Mouse (Mus musculus) liver, embryonic 16.5 days (tissue): ENCODE results near the gene Rps26. TPM values are rescaled to one million over a fixed set of nuclear protein-coding genes. Genes with fewer than 3 reads are reported as not detected.
"Not testable (repeated sequence)": the region's sequence is repeated elsewhere in the genome, so short reads cannot be mapped to it uniquely, and the experiment has no call there.

ENCODE experiments used
- ATAC-seq: fragments of 200-750 bp; cut with Nextera tagmentation; 2 replicates; pipeline ENCODE4 v1.8.0; 2017; ENCODE audit warnings: low read depth, mild to moderate bottlenecking, moderate number of reproducible peaks, moderate library complexity
- H3K27ac ChIP-seq: fragments of 300-500 bp; sonication (generic); 2 replicates; pipeline ENCODE4 v1.5.1; 2014; ENCODE audit warnings: mild to moderate bottlenecking, low read length
- H3K27me3 ChIP-seq: fragments of 300-500 bp; sonication (generic); 2 replicates; pipeline ENCODE4 v1.6.1; 2014; ENCODE audit warnings: low read depth, low read length, mixed read lengths; ENCODE audit not compliant: control insufficient read depth, insufficient read depth
- H3K36me3 ChIP-seq: fragments of 300-500 bp; sonication (generic); 2 replicates; pipeline ENCODE4 v1.6.1; 2014; ENCODE audit warnings: mild to moderate bottlenecking; ENCODE audit not compliant: control insufficient read depth, insufficient read depth
- H3K4me1 ChIP-seq: fragments of 300-500 bp; sonication (generic); 2 replicates; pipeline ENCODE4 v1.6.1; 2014; ENCODE audit warnings: low read depth, low read length, mixed read lengths; ENCODE audit not compliant: control insufficient read depth
- H3K4me2 ChIP-seq: fragments of 300-500 bp; sonication (generic); 2 replicates; pipeline ENCODE4 v1.6.1; 2014; ENCODE audit warnings: low read depth, low read length, mixed read lengths
- H3K4me3 ChIP-seq: fragments of 300-500 bp; sonication (generic); 2 replicates; pipeline ENCODE4 v1.5.1; 2014; ENCODE audit warnings: low read depth, mild to moderate bottlenecking, low read length
- H3K9ac ChIP-seq: fragments of 300-500 bp; sonication (generic); 2 replicates; pipeline ENCODE4 v1.6.1; 2014; ENCODE audit warnings: low read depth, low read length
- H3K9me3 ChIP-seq: fragments of 300-500 bp; sonication (generic); replicated peaks from 2 replicates; pipeline ENCODE4 v1.6.1; 2016; ENCODE audit warnings: low read length; ENCODE audit not compliant: control insufficient read depth
- WGBS: fragments of 180-500 bp; shearing (Covaris S2); extraction: QIAGEN DNeasy Blood & Tissue Kit; methylation state at CpG from one replicate; pipeline ENCODE4 v1.1.7; 2014; ENCODE audit not compliant: insufficient replicate concordance; 5-methylcytosine and 5-hydroxymethylcytosine counted together
- polyA plus RNA-seq: library from polyadenylated mRNA; unstranded; fragments of >200 nt; fragmentation: Nextera tagmentation; extraction: Ambion mirVana; gene quantifications from 2 replicates; pipeline ENCODE4 v1.2.1, GENCODE M21; 2015

Rps26 gene
- polyA plus RNA-seq, 1 experiment from 2014 or later: 301 TPM

DNA sequence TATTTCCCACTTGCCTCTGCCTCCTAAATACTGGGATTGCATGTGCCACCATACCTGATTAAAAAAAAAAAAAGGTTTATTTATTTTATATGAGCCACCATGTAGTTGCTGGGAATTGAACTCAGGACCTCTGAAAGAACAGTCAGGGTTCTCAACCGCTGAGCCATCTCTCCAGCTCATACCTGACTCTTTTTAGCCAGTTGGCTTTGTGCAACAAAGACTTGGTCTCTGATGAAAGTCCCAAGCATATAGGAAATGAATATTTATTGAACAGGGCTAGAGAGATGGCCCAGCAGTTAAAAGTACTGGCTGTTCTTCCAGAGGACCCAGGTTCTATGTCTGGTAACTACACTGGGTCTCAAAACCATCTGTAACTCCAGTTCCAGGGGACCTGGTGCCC is 8.0 kb downstream of the Rps26 start:
- no peak overlapping the region for H3K9ac ChIP-seq
- no peaks in the 10 kb centered on the region; the same call in 1 of the 2 replicates for H3K27me3 ChIP-seq
- H3K27ac ChIP-seq: no peak overlapping the region
- no peaks in the 10 kb centered on the region for H3K4me1 ChIP-seq
- no peak for ATAC-seq
- H3K4me2 ChIP-seq: no peak overlapping the region
- no peaks in the 10 kb centered on the region; the same call in 1 of the 2 replicates for H3K36me3 ChIP-seq
- WGBS: 76% methylated on average over 1 of the region's 1 CpGs
- no peak overlapping the region for H3K4me3 ChIP-seq
- H3K9me3 ChIP-seq: no peaks in the 10 kb centered on the region

DNA sequence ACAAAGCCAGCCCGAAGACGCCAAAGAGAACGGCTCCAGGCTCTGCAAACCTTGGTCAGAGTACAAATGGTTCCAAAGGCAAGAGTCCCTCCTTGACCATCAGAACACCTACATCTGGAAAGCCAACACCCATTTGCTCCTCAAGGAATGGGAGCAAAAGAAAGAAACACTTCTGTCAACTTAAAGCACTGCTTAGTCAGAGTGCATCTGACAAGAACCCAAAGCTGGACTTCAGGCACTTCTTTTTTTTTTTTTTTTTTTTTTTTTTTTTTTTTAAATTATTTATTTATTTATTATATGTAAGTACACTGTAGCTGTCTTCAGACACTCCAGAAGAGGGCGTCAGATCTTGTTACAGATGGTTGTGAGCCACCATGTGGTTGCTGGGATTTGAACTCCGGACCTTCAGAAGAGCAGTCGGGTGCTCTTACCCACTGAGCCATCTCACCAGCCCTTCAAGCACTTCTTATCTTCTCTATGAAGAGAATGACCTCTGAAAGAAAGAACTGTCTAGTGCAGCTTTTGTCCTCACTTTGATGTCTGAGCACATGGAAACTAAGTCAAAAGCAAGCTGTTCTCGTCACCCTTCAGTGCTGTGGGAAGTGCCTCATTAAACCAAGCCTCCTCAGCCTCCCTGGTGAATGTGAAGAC is 10.6 kb downstream of the Rps26 start:
- WGBS: 68% methylated on average over 6 of the region's 7 CpGs
- ATAC-seq, H3K4me2 ChIP-seq, H3K9me3 ChIP-seq, H3K4me3 ChIP-seq, H3K4me1 ChIP-seq, H3K36me3 ChIP-seq, H3K27ac ChIP-seq, H3K27me3 ChIP-seq, H3K9ac ChIP-seq: not testable (repeated sequence)

DNA sequence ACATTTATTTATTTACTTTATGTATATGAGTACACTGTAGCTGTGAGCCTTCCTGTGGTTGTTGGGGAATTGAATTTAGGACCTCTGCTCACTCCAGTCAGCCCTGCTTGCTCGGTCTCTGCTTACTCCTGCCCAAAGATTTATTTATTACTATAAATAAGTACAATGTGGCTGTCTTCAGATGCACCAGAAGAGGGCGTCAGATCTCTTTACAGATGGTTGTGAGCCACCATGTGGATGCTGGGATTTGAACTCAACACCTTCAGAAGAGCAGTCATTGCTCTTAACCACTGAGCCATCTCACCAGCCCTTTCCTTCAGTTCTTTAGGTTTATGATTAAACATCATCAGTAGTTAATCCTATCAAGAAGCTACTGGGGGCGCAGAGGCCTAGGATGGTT is 11.6 kb downstream of the Rps26 start:
- Histone ChIP-seq H3K27me3 (no peaks in the 10 kb centered on the region; the same call in 1 of the 2 replicates), H3K4me1 (peaks cover 3% of the 10 kb centered on the region), H3K4me3 (no peak overlapping the region), H3K36me3 (no peaks in the 10 kb centered on the region), H3K27ac (no peak overlapping the region), H3K9ac (no peak overlapping the region), H3K9me3 (no peaks in the 10 kb centered on the region), H3K4me2 (no peak overlapping the region)
- WGBS: 44% methylated on average over 3 of the region's 3 CpGs
- no peak for ATAC-seq

DNA sequence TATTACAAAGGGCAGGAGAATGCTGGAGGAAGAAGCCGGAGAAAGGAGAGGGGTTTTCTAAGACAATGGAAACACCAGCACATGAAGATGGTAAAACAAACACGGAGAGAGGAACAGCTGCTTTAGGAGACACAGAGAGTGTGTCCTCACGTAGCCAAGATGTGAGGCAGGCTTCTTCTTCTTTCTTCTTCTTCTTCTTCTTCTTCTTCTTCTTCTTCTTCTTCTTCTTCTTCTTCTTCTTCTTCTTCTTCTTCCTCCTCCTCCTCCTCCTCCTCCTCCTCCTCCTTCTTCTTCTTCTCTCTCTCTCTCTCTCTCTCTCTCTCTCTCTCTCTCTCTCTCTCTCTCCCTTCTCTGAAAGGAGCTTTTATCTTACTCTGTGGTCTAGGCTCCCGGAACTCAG is 12.7 kb downstream of the Rps26 start:
- not testable (repeated sequence) for H3K4me2 ChIP-seq, H3K4me1 ChIP-seq, ATAC-seq, H3K27ac ChIP-seq, H3K4me3 ChIP-seq, H3K36me3 ChIP-seq, H3K27me3 ChIP-seq, H3K9me3 ChIP-seq, H3K9ac ChIP-seq
- WGBS: 34% methylated on average over 4 of the region's 4 CpGs

DNA sequence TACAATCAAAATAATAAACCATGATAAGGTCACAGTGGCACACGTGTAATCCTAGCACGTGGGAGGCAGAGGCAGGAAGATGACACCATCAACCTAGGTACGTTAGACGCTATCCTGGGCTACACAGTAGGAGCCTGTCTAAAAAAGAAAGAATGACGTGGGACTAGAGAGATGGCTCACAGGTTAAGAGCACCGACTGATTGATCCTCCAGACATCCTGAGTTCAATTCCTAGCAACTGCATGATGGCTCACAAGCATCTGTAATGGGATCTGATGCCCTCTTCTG is 13.4 kb downstream of the Rps26 start:
- H3K4me2 ChIP-seq: peak overlapping the region; percentile 39; the same call in 1 of the 2 replicates
- no peaks in the 10 kb centered on the region for H3K36me3 ChIP-seq
- H3K4me3 ChIP-seq: no peak overlapping the region
- ATAC-seq: no peak
- no peak overlapping the region for H3K27ac ChIP-seq
- no peaks in the 10 kb centered on the region for H3K9me3 ChIP-seq
- no peak overlapping the region for H3K9ac ChIP-seq
- WGBS: 22% methylated on average over 6 of the region's 6 CpGs
- peaks cover 3% of the 10 kb centered on the region for H3K4me1 ChIP-seq
- H3K27me3 ChIP-seq: no peaks in the 10 kb centered on the region; the same call in 1 of the 2 replicates

DNA sequence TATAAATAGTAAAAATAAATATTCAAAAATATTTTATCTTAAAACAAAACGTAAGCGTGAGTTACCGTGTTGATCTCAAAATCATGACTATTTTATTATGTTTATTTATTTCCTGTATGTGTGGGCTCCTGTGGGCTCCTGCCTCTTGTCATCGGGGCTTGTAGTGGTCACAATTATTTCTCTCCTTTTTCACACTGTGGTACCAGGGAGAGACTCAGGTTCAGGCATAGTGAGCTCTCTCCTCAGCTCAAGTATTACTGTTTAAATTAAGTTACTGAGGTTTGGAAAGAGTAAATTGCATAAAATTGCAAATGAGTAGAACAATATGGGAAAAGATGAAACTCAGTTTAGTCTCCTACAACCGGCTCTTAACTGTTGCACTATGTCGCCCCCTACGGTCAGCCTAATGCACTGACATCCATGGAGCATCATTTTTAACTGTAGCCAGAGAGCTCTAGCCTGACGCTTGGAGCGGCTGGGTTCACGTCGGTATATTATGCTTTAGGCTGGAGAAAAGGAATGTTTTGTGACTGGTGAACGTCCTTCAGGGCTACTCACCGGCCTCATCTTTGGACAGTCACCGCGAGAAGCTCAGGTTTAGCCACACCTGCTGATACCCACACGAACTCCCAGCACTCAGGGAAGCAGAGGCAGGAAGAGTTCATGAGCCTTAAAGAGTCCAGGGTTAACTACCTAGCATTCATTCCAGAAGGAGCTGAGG is 14.0 kb downstream of the Rps26 start:
- Histone ChIP-seq H3K9me3 (no peaks in the 10 kb centered on the region), H3K27ac (no peak overlapping the region), H3K27me3 (no peaks in the 10 kb centered on the region; the same call in 1 of the 2 replicates), H3K4me1 (peaks cover 3% of the 10 kb centered on the region), H3K9ac (no peak overlapping the region), H3K4me2 (peak overlapping the region; percentile 39; the same call in 1 of the 2 replicates), H3K4me3 (no peak overlapping the region), H3K36me3 (no peaks in the 10 kb centered on the region)
- 11% methylated on average over 16 of the region's 16 CpGs for WGBS
- ATAC-seq: peak; percentile 61

DNA sequence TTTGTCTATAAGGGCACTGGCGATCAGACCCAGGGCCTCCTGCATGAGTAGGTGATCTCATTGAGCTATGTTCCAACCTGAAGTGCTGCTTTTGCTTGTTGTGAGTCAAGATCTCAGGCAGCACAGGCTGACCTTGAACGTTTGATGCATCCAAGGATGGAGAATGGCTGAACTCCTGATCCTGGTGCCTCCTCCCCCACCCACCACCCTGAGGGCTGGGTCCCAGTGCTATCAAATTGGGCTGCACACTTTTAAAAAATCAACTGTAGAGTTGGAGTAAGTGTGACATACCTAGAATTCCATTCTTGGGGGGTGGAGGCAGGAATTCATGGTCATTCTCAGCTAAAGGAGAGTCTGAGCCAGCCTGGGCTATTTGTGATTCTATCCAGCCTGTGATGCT is 20.1 kb downstream of the Rps26 start:
- no peak overlapping the region for H3K4me2 ChIP-seq
- H3K9me3 ChIP-seq: no peaks in the 10 kb centered on the region
- H3K36me3 ChIP-seq: no peaks in the 10 kb centered on the region
- WGBS: 33% methylated on average over 2 of the region's 2 CpGs
- H3K4me1 ChIP-seq: no peaks in the 10 kb centered on the region; the same call in 1 of the 2 replicates
- H3K27ac ChIP-seq: no peak overlapping the region
- no peak overlapping the region for H3K9ac ChIP-seq
- H3K4me3 ChIP-seq: no peak overlapping the region
- no peaks in the 10 kb centered on the region for H3K27me3 ChIP-seq
- no peak for ATAC-seq

DNA sequence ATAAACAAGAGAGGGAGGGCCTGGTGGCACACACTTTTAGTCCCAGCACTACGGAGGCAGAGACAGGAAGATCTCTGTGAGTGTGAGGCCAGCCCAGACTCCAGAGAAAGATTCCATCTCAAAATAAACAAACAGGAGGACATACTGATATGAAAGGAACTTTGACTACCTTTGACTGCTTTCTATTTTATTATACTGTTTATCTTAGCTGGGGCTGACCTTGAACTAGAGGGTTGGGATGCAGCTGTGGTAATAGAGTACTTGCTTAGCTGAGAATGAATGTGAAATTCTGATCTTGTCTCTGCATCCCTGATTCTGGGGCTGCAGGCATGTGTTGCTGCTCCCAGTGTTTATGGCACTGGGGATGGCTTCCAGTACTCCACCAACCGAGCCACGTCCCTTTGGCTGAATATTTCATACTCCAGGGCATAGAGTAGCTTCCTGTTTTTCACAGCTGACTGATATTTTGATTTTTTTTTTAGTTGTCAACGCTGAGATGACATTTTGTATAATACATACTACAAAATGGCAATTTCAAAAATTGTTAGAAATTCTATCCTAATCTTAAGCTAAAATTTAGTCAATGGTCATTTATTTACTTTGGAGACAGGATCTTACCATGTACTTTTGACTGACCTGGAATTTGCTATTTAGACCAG is 23.9 kb downstream of the Rps26 start:
- no peak for ATAC-seq
- 50% methylated on average over 4 of the region's 4 CpGs for WGBS

DNA sequence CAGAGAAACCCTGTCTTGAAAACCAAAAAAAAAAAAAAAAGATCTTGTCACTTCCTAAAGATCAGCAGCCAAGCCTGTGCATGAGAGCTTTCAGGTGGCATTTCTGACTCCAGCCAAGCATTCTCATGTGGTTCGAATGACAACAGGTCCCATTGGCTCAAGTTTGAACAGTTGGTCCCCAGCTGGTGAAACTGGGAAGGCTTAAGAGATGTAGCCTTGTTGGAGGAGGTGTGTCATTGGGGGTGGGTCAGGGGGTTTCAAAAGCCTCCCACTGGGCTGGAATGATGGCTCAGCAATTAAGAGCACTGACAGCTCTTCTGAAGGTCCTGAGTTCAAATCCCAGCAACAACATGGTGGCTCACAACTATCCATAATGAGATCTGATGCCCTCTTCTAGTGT is 25.0 kb downstream of the Rps26 start:
- H3K4me2 ChIP-seq: no peak overlapping the region
- no peaks in the 10 kb centered on the region; the same call in 1 of the 2 replicates for H3K4me1 ChIP-seq
- WGBS: 74% methylated on average over 1 of the region's 1 CpGs
- H3K27me3 ChIP-seq: no peaks in the 10 kb centered on the region
- no peak for ATAC-seq
- no peak overlapping the region for H3K4me3 ChIP-seq
- no peaks in the 10 kb centered on the region for H3K9me3 ChIP-seq
- no peaks in the 10 kb centered on the region for H3K36me3 ChIP-seq
- H3K27ac ChIP-seq: no peak overlapping the region
- no peak overlapping the region for H3K9ac ChIP-seq

More for the DNA sequence above, 23.9 kb downstream of the Rps26 start:
- Histone ChIP-seq H3K4me2 (no peak overlapping the region), H3K27ac (no peak overlapping the region), H3K9me3 (no peaks in the 10 kb centered on the region), H3K4me1 (no peaks in the 10 kb centered on the region; the same call in 1 of the 2 replicates), H3K27me3 (no peaks in the 10 kb centered on the region), H3K36me3 (no peaks in the 10 kb centered on the region), H3K4me3 (no peak overlapping the region), H3K9ac (no peak overlapping the region)
